Mouse (Mus musculus): ENCODE results near the gene Hs3st6.
"Not testable (repeated sequence)": the region's sequence is repeated elsewhere in the genome, so short reads cannot be mapped to it uniquely, and the experiment has no call there.

The Hs3st6 gene

GRCm38 (mm10) chr17:24752415-24753394 lies at the start of gene Hs3st6:
Gene Hs3st6 (plus strand): TSS chr17:24752988.
- in situ Hi-C loops (cut with MboI, MseI) = no loop called here

DNA sequence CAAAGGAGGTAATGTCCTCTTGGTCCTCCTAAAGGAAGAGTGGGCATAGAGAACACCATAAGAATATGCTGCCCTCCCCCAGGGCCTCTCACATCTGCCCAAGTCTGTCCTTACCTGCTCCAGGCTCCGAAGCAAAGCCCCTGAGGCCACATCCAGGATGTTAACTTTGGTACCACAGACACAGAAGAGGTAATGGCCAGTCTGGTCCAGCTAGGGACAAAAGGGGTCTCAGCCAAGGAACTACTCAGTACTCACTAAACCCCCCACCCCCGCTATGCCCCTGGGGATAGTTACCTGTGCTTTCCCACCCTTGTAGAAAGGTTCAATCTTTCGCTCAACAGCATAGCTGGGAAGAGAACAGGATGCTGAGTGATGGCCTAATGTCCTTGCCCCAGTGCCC lies 47.0 kb upstream of the Hs3st6 start:
- in situ Hi-C loops (cut with MboI, MseI) = loop anchor here (10.0 kb wide), 1 partner anchor 561 kb away; no protein-coding TSS in a partner anchor

DNA sequence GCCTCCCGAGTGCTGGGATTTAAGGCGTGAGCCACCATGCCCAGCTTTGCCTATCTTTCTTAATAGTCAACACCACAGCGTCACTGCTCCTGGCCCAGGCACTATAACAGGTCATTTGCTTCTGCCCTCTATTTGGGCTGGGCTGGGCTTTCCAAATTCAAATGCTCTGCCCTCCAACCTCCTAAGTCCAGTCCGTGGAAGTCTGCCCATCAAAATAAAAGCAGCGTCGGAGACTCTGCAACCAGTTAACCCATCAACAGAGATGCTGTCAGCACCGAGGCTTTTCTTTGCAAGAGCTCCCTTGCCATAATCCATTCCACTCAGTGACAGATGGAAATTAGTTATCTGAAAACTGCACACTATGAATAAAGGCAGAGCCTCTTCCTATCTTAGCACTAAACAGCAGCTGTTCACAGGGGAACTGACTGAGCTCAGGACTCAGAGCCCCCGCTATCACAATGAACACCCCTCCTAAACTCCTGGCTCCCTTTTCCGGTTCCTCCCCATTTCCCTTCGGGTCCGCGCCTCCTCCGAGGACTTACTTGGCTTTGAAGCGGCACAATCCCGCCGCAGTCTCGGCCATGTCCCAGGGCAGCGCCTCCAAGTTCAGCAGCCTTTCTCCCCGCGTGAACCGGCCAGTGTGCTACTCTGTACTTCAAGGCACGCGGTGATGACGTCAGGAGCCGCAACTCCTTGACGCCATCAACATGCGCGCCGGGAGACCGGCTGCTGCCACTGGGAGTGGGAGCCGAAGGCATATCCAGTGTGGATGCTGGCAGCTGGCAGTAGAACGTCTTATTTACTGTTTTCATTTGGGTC lies 45.6 kb upstream of the Hs3st6 start, which contains the start of gene Tbl3:
Gene Tbl3, minus strand, starts transcription at position 679 of the 819 bp plus-strand sequence.
- in situ Hi-C loops (cut with MboI, MseI) = loop anchor here (10.0 kb wide), 1 partner anchor 562 kb away; no protein-coding TSS in a partner anchor

DNA sequence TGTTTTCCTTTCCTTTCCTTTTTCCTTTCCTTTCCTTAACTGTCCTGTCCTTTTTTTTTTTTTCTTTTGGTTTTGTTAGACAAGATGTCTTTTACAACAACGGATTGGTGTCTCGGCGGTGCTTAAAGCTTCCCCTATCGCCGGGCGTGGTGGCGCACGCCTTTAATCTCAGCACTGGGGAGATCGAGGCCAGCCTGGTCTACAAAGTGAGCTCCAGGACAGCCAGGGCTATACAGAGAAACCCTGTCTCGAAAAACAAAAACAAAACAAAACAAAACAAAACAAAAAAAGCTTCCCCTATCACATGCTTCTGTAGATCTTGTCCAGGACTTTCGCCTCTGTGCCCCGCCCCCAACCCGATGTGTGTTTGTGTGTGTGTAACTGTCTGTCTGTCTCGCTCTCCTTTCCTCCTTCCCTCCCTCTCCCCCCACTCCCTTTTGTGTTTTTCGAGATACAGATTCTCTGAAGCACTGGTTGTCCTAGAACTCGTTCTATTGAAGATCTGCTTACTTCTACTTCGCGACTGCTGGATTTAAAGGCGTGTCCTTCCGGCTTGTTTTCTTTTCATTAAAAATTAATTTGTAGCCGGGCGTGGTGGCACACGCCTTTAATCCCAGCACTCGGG lies 44.9 kb upstream of the Hs3st6 start:
- in situ Hi-C loops (cut with MboI, MseI) = loop anchor here (10.0 kb wide), 1 partner anchor 563 kb away; no protein-coding TSS in a partner anchor

DNA sequence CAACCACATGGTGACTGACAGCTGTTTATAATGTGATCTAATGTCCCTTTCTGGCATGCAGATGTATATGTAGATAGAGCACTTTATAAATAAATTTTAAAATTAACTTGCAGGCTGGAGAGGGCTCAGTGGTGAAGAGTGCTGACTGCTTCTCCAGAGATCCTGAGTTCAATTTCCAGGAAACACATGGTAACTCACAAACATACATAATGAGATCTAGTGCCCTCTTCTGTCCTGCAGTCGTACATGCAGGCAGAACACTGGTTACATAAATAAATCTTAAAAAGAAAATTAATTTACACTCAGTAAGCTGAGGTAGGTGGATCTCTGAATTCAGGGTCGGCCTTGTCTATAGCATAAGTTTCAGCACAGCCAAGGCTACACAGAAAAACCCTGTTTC lies 44.1 kb upstream of the Hs3st6 start:
- in situ Hi-C loops (cut with MboI, MseI) = loop anchor here (10.0 kb wide), 1 partner anchor 564 kb away; no protein-coding TSS in a partner anchor

DNA sequence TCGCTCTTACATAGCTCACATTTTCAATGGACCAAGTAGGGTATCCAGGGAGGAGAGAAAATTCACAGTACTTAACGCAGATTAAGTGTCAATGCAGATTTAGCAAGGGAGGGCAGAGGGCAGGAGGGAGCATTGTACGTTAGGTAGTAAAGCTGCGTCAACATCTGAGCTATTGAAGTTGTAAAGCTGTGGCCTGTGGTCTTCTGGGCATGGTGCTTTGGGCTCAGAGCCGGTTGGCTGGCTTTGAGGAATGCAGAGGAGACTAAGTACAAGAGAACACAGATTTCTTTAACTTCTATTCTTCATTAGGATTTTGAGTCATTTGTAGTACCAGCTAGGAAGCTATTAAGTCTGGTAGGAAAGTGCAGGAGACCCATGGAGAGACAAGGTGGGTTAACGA lies 37.2 kb upstream of the Hs3st6 start:
- in situ Hi-C loops (cut with MboI, MseI) = no loop called here

DNA sequence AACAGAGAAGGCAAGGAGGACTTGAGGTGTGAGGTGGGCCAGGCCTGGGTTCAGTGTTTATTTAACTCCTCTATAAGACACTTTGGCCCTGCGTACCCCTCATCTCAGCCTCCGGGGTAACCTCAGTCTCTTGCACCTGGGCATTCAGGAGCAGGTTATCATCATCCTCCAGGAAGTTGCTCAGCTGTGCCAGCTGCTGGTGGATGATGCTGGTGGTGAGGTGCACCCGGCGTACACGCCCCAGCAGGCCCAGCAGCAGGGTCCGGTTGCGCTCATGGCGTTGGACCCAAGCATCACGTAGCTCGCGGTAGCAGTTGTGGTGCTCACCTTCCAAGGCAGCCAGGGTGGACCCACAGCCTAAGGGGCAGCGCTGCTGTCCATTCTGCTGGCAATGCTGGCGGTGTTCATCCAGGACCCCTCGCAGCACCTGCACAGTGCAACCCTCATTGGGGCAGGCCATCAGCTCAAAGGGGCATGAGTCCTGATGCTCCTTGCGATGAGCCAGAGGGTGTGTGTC lies 36.6 kb upstream of the Hs3st6 start:
- in situ Hi-C loops (cut with MboI, MseI) = no loop called here

DNA sequence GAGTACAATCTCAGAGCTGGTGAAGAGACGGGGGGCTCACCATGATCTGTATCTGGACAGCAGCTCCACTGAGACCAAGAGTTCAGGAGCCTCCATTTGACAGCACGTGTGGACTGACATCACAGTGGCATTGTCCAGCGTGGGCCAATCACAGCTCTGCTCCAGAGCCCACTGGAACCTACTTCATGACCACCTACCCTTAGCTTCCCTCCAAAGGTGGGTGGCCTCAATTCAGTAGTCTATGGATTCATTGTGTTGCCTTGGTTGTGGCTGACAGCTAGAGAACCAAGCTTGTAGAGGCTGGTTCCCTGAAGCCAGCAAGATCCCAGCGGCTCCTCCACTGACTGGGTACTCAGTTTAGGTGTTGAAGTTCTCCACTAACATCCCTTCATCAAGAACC lies 34.8 kb upstream of the Hs3st6 start, which contains the start of the genes Rnf151 and Rps2:
Gene Rnf151, minus strand, starts transcription at position 121 of the 400 bp plus-strand sequence.
Gene Rps2, plus strand, starts transcription at position 174 of the 400 bp plus-strand sequence.
- in situ Hi-C loops (cut with MboI, MseI) = no loop called here

DNA sequence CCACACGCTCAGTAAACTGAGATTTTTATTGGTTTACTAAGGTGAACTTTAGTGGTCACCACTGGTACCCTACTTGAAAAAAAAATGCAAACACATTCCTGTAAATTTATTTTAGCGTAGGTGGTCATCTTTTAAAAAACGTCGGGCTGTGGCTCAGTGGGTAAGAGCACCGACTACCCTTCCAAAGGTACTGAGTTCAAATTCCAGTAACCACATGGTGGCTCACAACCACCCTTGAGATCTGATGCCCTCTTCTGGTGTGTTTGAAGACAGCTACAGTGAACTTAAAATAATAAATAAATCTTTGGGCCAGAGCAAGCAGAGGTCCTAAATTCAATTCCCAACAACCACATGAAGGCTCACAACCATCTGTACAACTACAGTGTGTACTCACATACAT lies 33.9 kb upstream of the Hs3st6 start:
- in situ Hi-C loops (cut with MboI, MseI) = not testable (repeated sequence)

DNA sequence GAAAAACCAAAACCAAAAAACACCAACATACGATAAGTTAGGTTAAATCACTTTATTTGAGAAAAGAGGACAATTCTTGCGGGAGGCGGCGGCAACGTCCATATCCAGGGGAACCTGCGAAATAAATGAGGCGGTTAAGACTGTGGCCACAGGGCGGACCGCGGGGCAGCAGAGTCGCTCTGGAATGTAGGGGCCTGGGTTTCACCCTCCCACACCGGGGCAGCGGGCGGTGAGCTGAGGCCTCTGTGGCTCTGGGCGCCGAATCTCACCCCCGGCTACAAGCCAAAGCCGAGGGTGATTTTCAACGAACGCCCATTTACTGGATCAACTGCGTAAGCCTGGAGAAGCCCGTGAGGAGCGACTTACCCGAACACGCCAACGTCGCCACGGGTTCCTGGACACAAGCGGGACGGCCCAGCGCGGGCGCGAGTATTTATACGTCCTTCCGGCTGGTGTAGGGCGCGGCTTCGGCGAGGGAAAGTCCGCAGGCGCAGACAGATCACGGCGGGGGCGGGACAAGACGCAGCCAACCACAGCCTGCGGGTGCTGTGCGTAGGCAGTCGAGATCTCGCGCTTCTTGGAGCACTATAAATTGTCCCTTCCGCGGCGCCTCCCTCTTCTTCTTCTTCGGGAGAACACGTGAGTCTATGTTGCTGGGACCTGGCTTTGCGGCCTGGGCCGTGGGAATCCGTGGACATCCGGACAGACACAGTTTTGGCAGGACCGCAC lies 33.1 kb upstream of the Hs3st6 start:
- in situ Hi-C loops (cut with MboI, MseI) = no loop called here

GRCm38 (mm10) chr17:24720616-24721015 lies 32.2 kb upstream of the Hs3st6 start:
- in situ Hi-C loops (cut with MboI, MseI) = not testable (repeated sequence)

- in situ Hi-C loops (cut with MboI, MseI) = not testable (repeated sequence)
These were observed 31.3 kb upstream of the Hs3st6 start for GRCm38 (mm10) chr17:24721383-24721955.

- in situ Hi-C loops (cut with MboI, MseI) = no loop called here
These were observed 30.4 kb upstream of the Hs3st6 start for GRCm38 (mm10) chr17:24722220-24722924.

DNA sequence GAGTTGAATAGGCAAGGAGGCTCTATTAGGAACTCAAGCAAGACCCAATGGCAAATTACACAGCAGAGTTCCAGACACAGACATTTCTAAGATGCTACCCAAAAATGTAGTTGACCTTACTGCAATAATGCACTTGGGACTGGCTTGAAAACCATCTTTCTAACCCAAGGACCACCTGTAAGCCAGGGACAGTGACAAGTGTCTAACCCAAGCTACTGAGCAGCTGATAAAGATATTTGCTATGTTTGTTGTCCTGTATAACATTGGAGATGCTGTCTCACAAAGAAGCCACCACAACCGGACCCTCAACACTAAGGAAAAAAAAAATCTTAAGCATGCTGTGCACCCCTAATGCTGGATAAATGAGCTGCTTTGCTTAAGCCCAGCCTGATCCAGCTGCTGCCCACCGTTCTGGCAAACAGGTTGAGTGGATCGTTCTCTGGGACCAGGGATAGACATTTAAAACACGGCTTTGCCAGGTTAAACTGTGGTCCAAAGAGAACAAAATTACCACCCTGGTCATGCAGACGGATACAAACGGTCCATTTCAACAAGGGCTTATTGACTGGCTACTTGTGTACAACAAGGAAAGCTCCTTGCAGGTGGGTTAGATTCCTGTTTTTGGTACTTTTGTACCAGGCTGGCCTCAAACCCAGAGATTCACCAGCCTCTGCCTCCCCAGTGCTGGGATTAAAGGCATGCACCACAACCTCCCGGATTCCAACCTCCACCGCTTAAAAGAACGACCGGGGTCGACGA lies 29.5 kb upstream of the Hs3st6 start:
- in situ Hi-C loops (cut with MboI, MseI) = no loop called here

DNA sequence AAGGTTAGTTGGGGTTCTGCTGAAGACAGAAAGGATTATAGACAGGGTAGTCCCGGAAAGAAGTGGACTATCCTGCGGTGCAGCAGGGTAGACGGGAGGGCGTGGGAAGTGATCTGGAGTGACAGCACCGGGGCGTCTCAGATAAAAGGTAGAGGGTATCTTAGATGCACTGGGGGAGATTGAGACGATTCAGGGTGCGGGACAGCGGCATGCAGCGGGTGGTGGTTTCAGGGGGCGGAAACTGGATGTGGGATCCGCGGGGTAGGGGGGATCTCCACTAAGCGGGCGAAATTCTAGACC lies 29.0 kb upstream of the Hs3st6 start:
- in situ Hi-C loops (cut with MboI, MseI) = no loop called here

- in situ Hi-C loops (cut with MboI, MseI) = no loop called here
These were observed 28.6 kb upstream of the Hs3st6 start, which contains the start of gene Ndufb10 for GRCm38 (mm10) chr17:24724184-24724583. Gene Ndufb10 (minus strand): TSS chr17:24724478.

DNA sequence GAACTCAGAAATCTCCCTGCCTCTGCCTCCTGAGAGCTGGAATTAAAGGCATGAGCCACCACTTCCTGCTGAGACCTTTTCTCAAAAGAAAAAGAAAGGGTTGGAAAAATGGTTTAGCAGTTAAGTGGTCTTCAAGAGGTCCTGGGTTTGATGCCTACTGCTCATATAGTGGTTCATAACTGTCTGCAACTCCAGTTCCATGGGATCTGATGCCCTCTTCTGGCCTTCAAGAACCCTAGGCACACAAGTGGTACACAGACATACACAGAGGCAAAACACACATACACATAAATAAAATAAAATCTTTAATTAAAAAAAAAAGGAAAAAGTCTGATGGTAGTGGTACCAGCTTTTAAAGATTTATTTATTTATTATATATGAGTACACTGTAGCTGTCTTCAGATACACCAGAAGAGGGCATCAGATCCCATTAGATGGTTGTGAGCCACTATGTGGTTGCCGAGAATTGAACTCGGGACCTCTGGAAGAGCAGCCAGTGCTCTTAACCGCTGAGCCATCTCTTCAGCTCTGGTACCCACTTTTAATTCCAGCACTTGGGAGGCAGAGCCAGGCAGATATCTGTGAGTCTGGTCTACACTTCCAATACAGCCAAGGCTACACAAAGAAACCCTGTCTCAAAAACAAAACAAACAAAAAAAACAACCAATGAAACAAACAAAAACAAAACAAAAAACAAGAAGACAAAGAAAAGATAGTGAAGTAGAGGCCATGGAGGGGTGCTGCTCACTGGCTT lies 27.0 kb upstream of the Hs3st6 start:
- in situ Hi-C loops (cut with MboI, MseI) = no loop called here

DNA sequence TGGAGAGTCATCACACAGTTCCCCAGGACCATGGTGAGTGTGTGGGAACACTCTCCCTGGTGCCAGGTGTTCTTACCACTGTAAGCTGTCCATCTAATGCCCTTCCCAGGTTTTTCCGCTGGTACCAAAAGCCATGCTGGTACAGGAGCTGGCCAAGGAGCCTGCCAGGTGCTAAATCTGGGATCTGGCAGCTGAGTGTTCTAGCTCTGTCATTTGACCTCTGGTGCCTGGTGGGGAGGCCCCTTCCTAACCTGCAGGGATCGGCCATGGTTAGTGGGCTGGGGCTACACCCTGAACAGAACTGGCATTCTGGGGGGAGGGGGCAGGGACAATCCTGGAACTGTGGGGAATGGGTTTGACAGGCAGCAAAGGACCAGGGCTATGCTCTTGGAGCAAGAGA lies 25.2 kb upstream of the Hs3st6 start, which contains the start of gene Rpl3l:
Gene Rpl3l, plus strand, starts transcription at position 203 of the 400 bp plus-strand sequence.
- in situ Hi-C loops (cut with MboI, MseI) = no loop called here

Data from T-helper 1 cell (primary cell).